Mouse (Mus musculus) stomach, postnatal 0 days (tissue): ENCODE measurements around the gene Pfkl.
"Not testable (repeated sequence)": the region's sequence is repeated elsewhere in the genome, so short reads cannot be mapped to it uniquely, and the experiment has no call there.

Experiments used
- CTCF ChIP-seq: IDR thresholded peaks from 2 replicates; pipeline ENCODE4 v1.5.1; 2016; ENCODE audit warnings: antibody characterized with exemption, low read depth, mild to moderate bottlenecking, moderate library complexity
- EP300 ChIP-seq: optimal IDR thresholded peaks from 2 replicates; pipeline ENCODE3; 2016; ENCODE audit warnings: antibody characterized with exemption

- not testable (repeated sequence) for TF ChIP-seq EP300, CTCF
Observed at GRCm38 (mm10) chr10:78019984-78020383, 10.1 kb upstream of the Pfkl start.
